Mouse (Mus musculus): ENCODE measurements around the gene Gm28778.

GRCm38 (mm10) chr1:53323254-53323653 is 26.3 kb downstream of the Gm28778 start:
- TF ChIP-seq POLR2A (IDR thresholded peaks at IDR 0.05; ENCODE audit: extremely low read depth, insufficient read depth, low read length) (no peak), CTCF (IDR thresholded peaks at IDR 0.05; ENCODE audit: low read depth, low read length) (no peak)
